In the genomic region with DNA sequence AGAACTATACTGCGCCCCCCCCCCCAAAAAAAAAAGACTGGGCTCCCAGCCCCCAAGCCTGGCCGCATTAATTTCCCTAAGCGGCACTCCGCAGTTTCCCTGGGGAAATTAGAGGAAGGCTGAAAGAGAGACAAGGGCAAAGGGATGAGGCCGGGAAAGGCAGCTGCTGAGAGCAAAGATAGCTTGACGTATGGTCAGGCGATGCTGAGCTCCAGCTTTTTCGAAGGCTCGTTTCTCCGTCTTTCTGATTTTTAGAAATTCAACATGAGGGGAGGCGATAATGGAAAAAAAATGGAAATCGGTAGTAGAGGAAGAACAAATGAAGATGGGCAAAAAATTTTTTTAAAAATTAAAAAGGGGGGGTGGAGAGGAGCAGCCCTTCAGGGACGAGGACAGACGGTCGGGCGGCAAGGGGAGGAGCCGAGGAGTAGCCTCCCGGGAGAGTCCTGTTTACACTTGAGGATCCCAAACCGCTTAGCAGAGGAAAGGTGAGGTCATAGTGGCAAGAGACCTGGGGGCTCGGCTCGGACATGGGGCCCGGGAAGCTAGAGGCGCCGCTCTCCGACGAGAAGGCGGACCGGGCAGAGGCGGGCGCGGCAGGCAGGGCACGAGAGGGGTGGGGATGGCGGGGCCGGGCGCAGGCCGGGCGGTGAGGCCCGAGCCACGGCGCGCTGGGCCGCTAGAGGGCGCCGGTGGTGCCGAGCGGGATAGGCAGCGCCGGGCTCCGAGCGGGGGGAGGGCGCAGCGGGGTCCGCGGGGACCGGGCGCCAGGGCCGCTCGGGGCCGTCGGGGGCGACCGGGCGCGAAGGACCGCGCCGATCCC, we compare ENCODE assay signal across 8 mouse cellular contexts. TPM values are rescaled to one million over a fixed set of nuclear protein-coding genes. Genes with fewer than 3 reads are reported as not detected.
DNase-seq lines count a peak whose midpoint lies in the region; ATAC-seq and TF ChIP-seq lines count a peak whose summit lies in the region.

No protein-coding gene starts in this region.

- H3K4me1 ChIP-seq in embryonic facial prominence, embryonic 14.5 days (ENCODE audit: control insufficient read depth, insufficient read depth, low read length), result peaks cover 42% of the 10 kb centered on the region
- peaks cover 12% of the 10 kb centered on the region for H3K4me1 ChIP-seq in heart, adult 2 months (ENCODE audit: control insufficient read depth, insufficient read depth, low read length)
- H3K4me1 ChIP-seq in kidney, adult 2 months (ENCODE audit: control insufficient read depth, insufficient read depth, low read length), result peaks cover 27% of the 10 kb centered on the region
- H3K4me1 ChIP-seq in limb, embryonic 14.5 days (ENCODE audit: control insufficient read depth, insufficient read depth, low read length), result peaks cover 36% of the 10 kb centered on the region
- H3K4me1 ChIP-seq in midbrain, embryonic 15.5 days, result peaks cover 53% of the 10 kb centered on the region
- H3K4me1 ChIP-seq in spleen, adult 2 months (ENCODE audit: control insufficient read depth, insufficient read depth, insufficient read length), result peaks cover 9% of the 10 kb centered on the region; the same call in 1 of the 2 replicates

- peaks cover 27% of the 10 kb centered on the region for H3K36me3 ChIP-seq in embryonic facial prominence, embryonic 14.5 days (ENCODE audit: control insufficient read depth, insufficient read depth, low read length)
- no peaks in the 10 kb centered on the region for H3K36me3 ChIP-seq in heart, adult 2 months (ENCODE audit: control insufficient read depth, insufficient read depth, low read length)
- peaks cover 3% of the 10 kb centered on the region; the same call in 1 of the 2 replicates for H3K36me3 ChIP-seq in kidney, adult 2 months (ENCODE audit: control insufficient read depth, insufficient read depth, low read length)
- H3K36me3 ChIP-seq in limb, embryonic 14.5 days (ENCODE audit: control insufficient read depth, insufficient read depth, low read length), result peaks cover 26% of the 10 kb centered on the region
- peaks cover 20% of the 10 kb centered on the region; the same call in 1 of the 2 replicates for H3K36me3 ChIP-seq in midbrain, embryonic 15.5 days (replicated peaks)
- H3K36me3 ChIP-seq in spleen, adult 2 months (ENCODE audit: control insufficient read depth, insufficient read depth, low read length), result peaks cover 5% of the 10 kb centered on the region; the same call in 1 of the 2 replicates

- TF ChIP-seq CTCF in heart, adult 2 months (IDR thresholded peaks at IDR 0.05), result peak; percentile 75
- peak; percentile 58 for TF ChIP-seq CTCF in kidney, adult 2 months (conservative IDR thresholded peaks at IDR 0.05; ENCODE audit: insufficient read depth, insufficient read length, low read depth, low read length)
- TF ChIP-seq CTCF in spleen, adult 2 months (IDR thresholded peaks at IDR 0.05; ENCODE audit: extremely low read depth, insufficient read depth, insufficient read length, insufficient replicate concordance), result peak; percentile 76

- no peaks in the 10 kb centered on the region for H3K9me3 ChIP-seq in embryonic facial prominence, embryonic 14.5 days (ENCODE audit: control insufficient read depth, low read length)
- no peaks in the 10 kb centered on the region for H3K9me3 ChIP-seq in limb, embryonic 14.5 days (ENCODE audit: control insufficient read depth, low read length)
- H3K9me3 ChIP-seq in midbrain, embryonic 15.5 days, result no peaks in the 10 kb centered on the region

- intact Hi-C loops in heart, adult 2 months (cut with DNase I), result loop anchor here (1.0 kb wide), 2 partner anchors 13 kb away; no protein-coding TSS in a partner anchor

- H3K79me2 ChIP-seq in heart, adult 2 months (replicated peaks; ENCODE audit: control insufficient read depth, insufficient read depth, low read length), result 0 out of 2 replicates have a peak, but pooled peaks cover 2% of the 10 kb centered on the region

- no peaks in the 10 kb centered on the region for H3K27me3 ChIP-seq in embryonic facial prominence, embryonic 14.5 days (replicated peaks; ENCODE audit: control insufficient read depth, insufficient read depth, low read length)
- H3K27me3 ChIP-seq in heart, adult 2 months (ENCODE audit: control insufficient read depth, insufficient read depth, low read length), result no peaks in the 10 kb centered on the region
- H3K27me3 ChIP-seq in kidney, adult 2 months (replicated peaks; ENCODE audit: control insufficient read depth, insufficient read depth, low read length), result no peaks in the 10 kb centered on the region
- no peaks in the 10 kb centered on the region for H3K27me3 ChIP-seq in limb, embryonic 14.5 days (ENCODE audit: control insufficient read depth, insufficient read depth, low read length)
- no peaks in the 10 kb centered on the region for H3K27me3 ChIP-seq in midbrain, embryonic 15.5 days (replicated peaks)
- peaks cover 7% of the 10 kb centered on the region for H3K27me3 ChIP-seq in spleen, adult 2 months (ENCODE audit: control insufficient read depth, insufficient read depth, low read length)

- peak; percentile 72 for ATAC-seq in embryonic facial prominence, embryonic 14.5 days (ENCODE audit: low read depth)
- peak; percentile 51 for ATAC-seq in limb, embryonic 14.5 days (ENCODE audit: low FRiP score, low read depth)
- ATAC-seq in midbrain, embryonic 15.5 days (replicated peaks), result peak; percentile 55

- peak; percentile 59 for DNase-seq in 416B (ENCODE audit: low read depth)
- DNase-seq in adrenal gland, postnatal 4 days (ENCODE audit: low spot score in 2 of 2), result peak; percentile 82 to 84
- DNase-seq in embryonic facial prominence, embryonic 14.5 days (ENCODE audit: low spot score), result peak; percentile 88
- peak; percentile 95 to 97 for DNase-seq in heart, adult 2 months
- DNase-seq in kidney, adult 2 months, result peak; percentile 94
- peak; percentile 74 for DNase-seq in limb, embryonic 14.5 days (ENCODE audit: low spot score)
- DNase-seq in spleen, adult 2 months (ENCODE audit: low read depth in 1 of 2, low spot score in 2 of 2), result peak in 1 of 2 experiments; percentile 90

- H3K27ac ChIP-seq in embryonic facial prominence, embryonic 14.5 days (replicated peaks; ENCODE audit: low read depth, low read length), result peak overlapping the region; percentile 100
- H3K27ac ChIP-seq in heart, adult 2 months, result peak overlapping the region; percentile 98
- peak overlapping the region; percentile 97 for H3K27ac ChIP-seq in kidney, adult 2 months (ENCODE audit: insufficient read depth, low read depth, low read length)
- peak overlapping the region; percentile 99 for H3K27ac ChIP-seq in limb, embryonic 14.5 days (replicated peaks; ENCODE audit: low read depth, low read length)
- H3K27ac ChIP-seq in midbrain, embryonic 15.5 days, result peak overlapping the region; percentile 100
- H3K27ac ChIP-seq in spleen, adult 2 months (ENCODE audit: insufficient read depth, low read length), result peak overlapping the region; percentile 72

- peak overlapping the region; percentile 93 for H3K4me3 ChIP-seq in embryonic facial prominence, embryonic 14.5 days (ENCODE audit: low read depth, low read length)
- H3K4me3 ChIP-seq in heart, adult 2 months, result peak overlapping the region; percentile 90
- peak overlapping the region; percentile 96 for H3K4me3 ChIP-seq in kidney, adult 2 months (ENCODE audit: insufficient read depth, low read depth, low read length)
- peak overlapping the region; percentile 92 for H3K4me3 ChIP-seq in limb, embryonic 14.5 days (replicated peaks; ENCODE audit: low read length)
- peak overlapping the region; percentile 86 for H3K4me3 ChIP-seq in midbrain, embryonic 15.5 days
- H3K4me3 ChIP-seq in spleen, adult 2 months (ENCODE audit: extremely low read depth, insufficient read depth, insufficient read length), result peak overlapping the region; percentile 82

- peak overlapping the region; percentile 99 for H3K9ac ChIP-seq in embryonic facial prominence, embryonic 14.5 days (ENCODE audit: low read depth, low read length)
- peak overlapping the region; percentile 99 for H3K9ac ChIP-seq in heart, adult 2 months (ENCODE audit: low read depth, low read length)
- H3K9ac ChIP-seq in limb, embryonic 14.5 days (ENCODE audit: low read depth, low read length, severe bottlenecking), result peak overlapping the region; percentile 99
- peak overlapping the region; percentile 99 for H3K9ac ChIP-seq in midbrain, embryonic 15.5 days

- H3K4me2 ChIP-seq in embryonic facial prominence, embryonic 14.5 days (ENCODE audit: low read depth, low read length), result peak overlapping the region; percentile 99
- H3K4me2 ChIP-seq in limb, embryonic 14.5 days (replicated peaks; ENCODE audit: low read depth, low read length, severe bottlenecking), result peak overlapping the region; percentile 98
- H3K4me2 ChIP-seq in midbrain, embryonic 15.5 days, result peak overlapping the region; percentile 95

- no peak for TF ChIP-seq POLR2A in heart, adult 2 months (IDR thresholded peaks at IDR 0.05; ENCODE audit: insufficient read depth, low read depth, low read length)
- no peak for TF ChIP-seq POLR2A in kidney, adult 2 months (IDR thresholded peaks at IDR 0.05; ENCODE audit: low read depth, low read length)
- no peak for TF ChIP-seq POLR2A in limb, embryonic 14.5 days (IDR thresholded peaks at IDR 0.05; ENCODE audit: borderline replicate concordance, extremely low read depth, insufficient read depth, insufficient read length)
- no peak for TF ChIP-seq POLR2A in spleen, adult 2 months (IDR thresholded peaks at IDR 0.05; ENCODE audit: low read depth, low read length)

- TF ChIP-seq EP300 in heart, adult 2 months (IDR thresholded peaks at IDR 0.05; ENCODE audit: insufficient read depth, low read depth, low read length), result no peak

- under 1% methylated on average over 31 of the region's 67 CpGs for WGBS in embryonic facial prominence, embryonic 14.5 days
- under 1% methylated on average over 49 of the region's 67 CpGs for WGBS in heart, adult 2 months
- WGBS in kidney, adult 2 months, result under 1% methylated on average over 59 of the region's 67 CpGs
- WGBS in limb, embryonic 14.5 days, result under 1% methylated on average over 46 of the region's 67 CpGs
- under 1% methylated on average over 24 of the region's 67 CpGs for WGBS in midbrain, embryonic 15.5 days
- 4% methylated on average over 66 of the region's 67 CpGs for WGBS in spleen, adult 2 months

RNA-seq across cellular contexts. Expression of a gene that starts 3.0 kb away (rescaled TPM):
- total RNA-seq in adrenal gland, postnatal 4 days (2021), result 100 to 1,000 TPM; 692 to 728 TPM
- 255 and 263 TPM in 2 replicates for polyA plus RNA-seq in embryonic facial prominence, embryonic 14.5 days (2014; fragmentation: Nextera tagmentation; extraction: Ambion mirVana)
- total RNA-seq in heart, adult 2 months (2021), result 100 to 1,000 TPM; 154 to 163 TPM
- 547 and 614 TPM in 2 replicates for polyA plus RNA-seq in heart, adult 2 months (2012; rRNA removed)
- polyA plus RNA-seq in kidney, adult 2 months (2012; rRNA removed), result 1,732 and 2,839 TPM in 2 replicates
- polyA plus RNA-seq in limb, embryonic 14.5 days (2012; rRNA removed), result 1,126 and 1,778 TPM in 2 replicates
- 306 and 353 TPM in 2 replicates for polyA plus RNA-seq in limb, embryonic 14.5 days (2014; fragmentation: Nextera tagmentation; extraction: Ambion mirVana)
- polyA plus RNA-seq in midbrain, embryonic 15.5 days (2015; fragmentation: Nextera tagmentation; extraction: Ambion mirVana), result 880 and 884 TPM in 2 replicates
- polyA plus RNA-seq in spleen, adult 2 months (2012; rRNA removed), result 450 and 549 TPM in 2 replicates

RNA-seq across cellular contexts. Expression of a gene that starts 5.4 kb away (rescaled TPM):
- total RNA-seq in adrenal gland, postnatal 4 days (2021), result 1 to 10 TPM; 1.5 to 1.7 TPM
- polyA plus RNA-seq in embryonic facial prominence, embryonic 14.5 days (2014; fragmentation: Nextera tagmentation; extraction: Ambion mirVana), result 1.9 and 2.4 TPM in 2 replicates
- total RNA-seq in heart, adult 2 months (2021), result under 1 TPM; 0.32 to 0.34 TPM
- polyA plus RNA-seq in heart, adult 2 months (2012; rRNA removed), result 0.29 and 0.47 TPM in 2 replicates
- 0.80 and 1.5 TPM in 2 replicates for polyA plus RNA-seq in kidney, adult 2 months (2012; rRNA removed)
- 2.3 and 3.2 TPM in 2 replicates for polyA plus RNA-seq in limb, embryonic 14.5 days (2012; rRNA removed)
- polyA plus RNA-seq in limb, embryonic 14.5 days (2014; fragmentation: Nextera tagmentation; extraction: Ambion mirVana), result 2.0 and 2.6 TPM in 2 replicates
- polyA plus RNA-seq in midbrain, embryonic 15.5 days (2015; fragmentation: Nextera tagmentation; extraction: Ambion mirVana), result 2.8 and 3.2 TPM in 2 replicates
- polyA plus RNA-seq in spleen, adult 2 months (2012; rRNA removed), result 10.9 and 18.2 TPM in 2 replicates

RNA-seq across cellular contexts. Expression of a gene that starts 14.3 kb away (rescaled TPM):
- total RNA-seq in adrenal gland, postnatal 4 days (2021), result 100 to 1,000 TPM; 257 to 265 TPM
- polyA plus RNA-seq in embryonic facial prominence, embryonic 14.5 days (2014; fragmentation: Nextera tagmentation; extraction: Ambion mirVana), result 346 and 352 TPM in 2 replicates
- 100 to 1,000 TPM; 179 to 194 TPM for total RNA-seq in heart, adult 2 months (2021)
- 259 and 275 TPM in 2 replicates for polyA plus RNA-seq in heart, adult 2 months (2012; rRNA removed)
- polyA plus RNA-seq in kidney, adult 2 months (2012; rRNA removed), result 402 and 403 TPM in 2 replicates
- 407 and 471 TPM in 2 replicates for polyA plus RNA-seq in limb, embryonic 14.5 days (2012; rRNA removed)
- 355 and 380 TPM in 2 replicates for polyA plus RNA-seq in limb, embryonic 14.5 days (2014; fragmentation: Nextera tagmentation; extraction: Ambion mirVana)
- polyA plus RNA-seq in midbrain, embryonic 15.5 days (2015; fragmentation: Nextera tagmentation; extraction: Ambion mirVana), result 559 and 568 TPM in 2 replicates
- polyA plus RNA-seq in spleen, adult 2 months (2012; rRNA removed), result 125 and 140 TPM in 2 replicates

RNA-seq across cellular contexts. Expression of a gene that starts 28.9 kb away (rescaled TPM):
- total RNA-seq in adrenal gland, postnatal 4 days (2021), result under 1 TPM; 0.62 to 0.84 TPM
- 0.07 and 0.25 TPM in 2 replicates for polyA plus RNA-seq in embryonic facial prominence, embryonic 14.5 days (2014; fragmentation: Nextera tagmentation; extraction: Ambion mirVana)
- under 1 TPM; 0.34 to 0.57 TPM for total RNA-seq in heart, adult 2 months (2021)
- 0.53 and 0.66 TPM in 2 replicates for polyA plus RNA-seq in heart, adult 2 months (2012; rRNA removed)
- 0.57 and 4.3 TPM in 2 replicates for polyA plus RNA-seq in kidney, adult 2 months (2012; rRNA removed)
- polyA plus RNA-seq in limb, embryonic 14.5 days (2012; rRNA removed), result 0.23 and 0.26 TPM in 2 replicates
- polyA plus RNA-seq in limb, embryonic 14.5 days (2014; fragmentation: Nextera tagmentation; extraction: Ambion mirVana), result 0.10 and 0.51 TPM in 2 replicates
- 0.21 and 0.33 TPM in 2 replicates for polyA plus RNA-seq in midbrain, embryonic 15.5 days (2015; fragmentation: Nextera tagmentation; extraction: Ambion mirVana)
- polyA plus RNA-seq in spleen, adult 2 months (2012; rRNA removed), result 34.2 and 35.9 TPM in 2 replicates

RNA-seq across cellular contexts. Expression of a gene that starts 48.4 kb away (rescaled TPM):
- 100 to 1,000 TPM; 143 to 151 TPM for total RNA-seq in adrenal gland, postnatal 4 days (2021)
- 138 and 141 TPM in 2 replicates for polyA plus RNA-seq in embryonic facial prominence, embryonic 14.5 days (2014; fragmentation: Nextera tagmentation; extraction: Ambion mirVana)
- total RNA-seq in heart, adult 2 months (2021), result 10 to 100 TPM; 83.2 to 99.8 TPM
- polyA plus RNA-seq in heart, adult 2 months (2012; rRNA removed), result 208 and 238 TPM in 2 replicates
- 268 and 276 TPM in 2 replicates for polyA plus RNA-seq in kidney, adult 2 months (2012; rRNA removed)
- polyA plus RNA-seq in limb, embryonic 14.5 days (2012; rRNA removed), result 215 and 251 TPM in 2 replicates
- 137 and 144 TPM in 2 replicates for polyA plus RNA-seq in limb, embryonic 14.5 days (2014; fragmentation: Nextera tagmentation; extraction: Ambion mirVana)
- 94.5 and 95.5 TPM in 2 replicates for polyA plus RNA-seq in midbrain, embryonic 15.5 days (2015; fragmentation: Nextera tagmentation; extraction: Ambion mirVana)
- polyA plus RNA-seq in spleen, adult 2 months (2012; rRNA removed), result 106 and 116 TPM in 2 replicates
